Mouse (Mus musculus): ENCODE measurements around the gene Baz1b.

- no peak for TF ChIP-seq CTCF (IDR thresholded peaks at IDR 0.05; ENCODE audit: low read depth, low read length)
- no peak for TF ChIP-seq GATA2 (IDR thresholded peaks at IDR 0.05; ENCODE audit: borderline replicate concordance, low read depth, low read length)
- no peak for TF ChIP-seq POLR2AphosphoS5 (IDR thresholded peaks at IDR 0.05; ENCODE audit: insufficient replicate concordance, low read depth, low read length)
- no peak for TF ChIP-seq GATA1 (IDR thresholded peaks at IDR 0.05; ENCODE audit: borderline replicate concordance, low read length)
- no peak for TF ChIP-seq TAL1 (conservative IDR thresholded peaks at IDR 0.05; ENCODE audit: low read depth, low read length)
Observed at GRCm38 (mm10) chr5:135270361-135270760, 83.3 kb downstream of the Baz1b start.
